Mouse (Mus musculus): Measurements from ENCODE around the gene Abca7. TPM values are rescaled to one million over a fixed set of nuclear protein-coding genes. Genes with fewer than 3 reads are reported as not detected.
A peak's percentile ranks its signal among the peaks of the same experiment; 100 is the strongest.

The Abca7 gene
- polyA plus RNA-seq, 2 experiments: 2.4 to 6.2 TPM

DNA sequence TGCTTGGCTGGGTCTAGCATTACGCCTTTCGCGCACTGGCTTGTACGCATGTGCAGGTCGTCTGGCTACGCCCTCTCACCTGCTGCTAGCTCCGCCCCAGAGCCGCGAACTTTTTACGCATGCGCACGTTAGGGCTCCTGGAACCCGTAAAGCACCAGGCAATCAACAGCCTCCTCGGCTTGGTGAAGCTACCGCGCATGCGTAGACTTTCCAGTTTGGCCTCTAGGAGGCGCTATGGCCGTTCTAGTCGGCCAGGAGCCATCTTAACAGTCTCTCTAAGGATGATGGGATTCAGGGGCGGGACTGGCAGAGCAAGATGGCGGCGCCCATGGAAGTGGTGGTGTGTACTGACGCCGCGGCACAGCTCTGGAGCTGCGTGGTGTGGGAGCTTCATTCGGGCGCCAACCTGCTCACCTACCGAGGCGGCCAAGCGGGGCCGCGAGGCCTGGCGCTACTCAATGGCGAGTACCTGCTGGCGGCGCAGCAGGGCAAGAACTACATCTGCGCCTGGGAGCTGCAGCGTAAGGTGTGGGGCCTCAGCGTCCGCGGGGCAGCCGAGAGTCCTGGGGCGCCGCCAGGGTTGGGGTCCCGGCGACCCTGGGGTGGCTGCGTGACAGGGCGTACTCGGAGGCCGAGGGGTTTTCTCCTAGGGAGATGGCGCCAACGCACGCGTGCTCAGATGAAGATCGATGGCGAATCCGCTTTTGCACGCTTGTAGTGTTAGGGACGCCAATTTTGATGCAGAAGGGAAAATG is 36.3 kb upstream of the Abca7 start, which contains the start of gene Wdr18:
TSS of gene Wdr18 (plus strand) at position 306 of the 755 bp plus-strand sequence.
- DNase-seq (ENCODE audit: low spot score) (peak; percentile 100), ATAC-seq (ENCODE audit: low FRiP score, low read depth) (peak; percentile 94)
- peak within 1 kb of the TSS; percentile 86 for H3K4me2 ChIP-seq (replicated peaks; ENCODE audit: low read depth, low read length, severe bottlenecking)
- peak within 1 kb of the TSS; percentile 55; the same call in 1 of the 2 replicates for H3K27ac ChIP-seq (replicated peaks; ENCODE audit: low read depth, low read length)
- TF ChIP-seq POLR2A (IDR thresholded peaks at IDR 0.05; ENCODE audit: borderline replicate concordance, extremely low read depth, insufficient read depth, insufficient read length): peak; percentile 46; the same call in 1 of the 2 replicates
- H3K4me1 ChIP-seq (ENCODE audit: control insufficient read depth, insufficient read depth, low read length): peaks cover 6% of the 10 kb centered on the region
- under 1% methylated on average over 58 of the region's 61 CpGs for WGBS
- H3K4me3 ChIP-seq (replicated peaks; ENCODE audit: low read length): peak within 1 kb of the TSS; percentile 98
- no peaks in the 10 kb centered on the region for H3K27me3 ChIP-seq (ENCODE audit: control insufficient read depth, insufficient read depth, low read length)
- peak within 1 kb of the TSS; percentile 71 for H3K9ac ChIP-seq (ENCODE audit: low read depth, low read length, severe bottlenecking)
- H3K9me3 ChIP-seq (ENCODE audit: control insufficient read depth, low read length): no peaks in the 10 kb centered on the region
- H3K36me3 ChIP-seq (ENCODE audit: control insufficient read depth, insufficient read depth, low read length): peaks cover 40% of the 10 kb centered on the region

DNA sequence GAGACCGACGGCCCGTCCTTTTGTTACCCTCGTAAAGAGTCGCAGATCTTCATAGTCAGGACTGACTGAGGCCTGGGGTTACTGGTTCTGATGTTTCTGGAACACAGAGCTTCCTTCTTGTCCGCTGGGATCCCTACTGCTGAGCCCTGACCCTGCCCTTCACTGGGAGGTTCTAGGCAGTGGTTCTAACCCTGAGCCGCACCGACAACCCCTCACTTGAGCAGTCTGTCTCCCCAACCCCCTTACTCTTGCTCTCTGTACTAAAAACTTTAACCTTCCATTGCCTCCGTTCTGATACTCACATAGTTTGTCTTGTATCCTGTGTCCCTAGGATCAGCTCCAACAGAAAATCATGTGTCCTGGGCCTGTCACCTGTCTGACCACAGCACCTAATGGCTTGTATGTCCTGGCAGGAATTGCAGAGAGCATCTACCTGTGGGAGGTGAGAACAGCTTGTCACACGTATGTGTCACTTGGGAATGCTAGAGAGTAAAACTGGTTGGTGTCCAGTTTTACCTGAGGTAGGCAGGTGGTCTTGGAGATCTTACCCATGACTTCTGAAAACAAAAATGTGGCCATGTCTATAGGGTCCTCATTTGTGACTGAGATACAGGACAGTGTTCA is 35.5 kb upstream of the Abca7 start:
- Histone ChIP-seq H3K27ac (replicated peaks; ENCODE audit: low read depth, low read length) (no peak overlapping the region; the same call in 1 of the 2 replicates), H3K27me3 (ENCODE audit: control insufficient read depth, insufficient read depth, low read length) (no peaks in the 10 kb centered on the region), H3K4me2 (replicated peaks; ENCODE audit: low read depth, low read length, severe bottlenecking) (peak overlapping the region; percentile 86), H3K4me1 (ENCODE audit: control insufficient read depth, insufficient read depth, low read length) (peaks cover 6% of the 10 kb centered on the region), H3K36me3 (ENCODE audit: control insufficient read depth, insufficient read depth, low read length) (peaks cover 47% of the 10 kb centered on the region), H3K4me3 (replicated peaks; ENCODE audit: low read length) (peak overlapping the region; percentile 98), H3K9me3 (ENCODE audit: control insufficient read depth, low read length) (no peaks in the 10 kb centered on the region), H3K9ac (ENCODE audit: low read depth, low read length, severe bottlenecking) (peak overlapping the region; percentile 71)
- no peak for DNase-seq (ENCODE audit: low spot score)
- no peak for ATAC-seq (ENCODE audit: low FRiP score, low read depth)
- TF ChIP-seq POLR2A (IDR thresholded peaks at IDR 0.05; ENCODE audit: borderline replicate concordance, extremely low read depth, insufficient read depth, insufficient read length): no peak
- 14% methylated on average over 10 of the region's 10 CpGs for WGBS

DNA sequence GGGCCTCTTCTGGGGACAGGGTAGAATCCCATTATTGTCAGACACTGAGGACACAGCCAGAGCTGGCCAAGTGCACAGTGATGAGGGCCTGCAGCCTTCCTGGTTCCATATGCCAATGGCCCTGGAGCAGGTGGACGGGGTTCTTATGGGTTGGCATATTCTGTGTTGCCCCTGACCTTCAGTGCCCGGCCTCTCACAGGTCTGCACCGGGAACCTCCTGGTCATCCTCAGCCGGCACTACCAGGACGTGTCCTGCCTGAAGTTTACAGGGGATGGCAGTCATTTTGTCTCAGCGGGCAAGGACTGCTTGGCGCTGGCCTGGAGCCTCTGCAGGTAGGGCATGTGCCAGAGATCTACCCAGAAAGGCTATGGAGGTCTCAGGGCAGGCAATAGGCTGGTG is 31.6 kb upstream of the Abca7 start:
- H3K27me3 ChIP-seq (ENCODE audit: control insufficient read depth, insufficient read depth, low read length): no peaks in the 10 kb centered on the region
- peaks cover 6% of the 10 kb centered on the region for H3K4me1 ChIP-seq (ENCODE audit: control insufficient read depth, insufficient read depth, low read length)
- DNase-seq (ENCODE audit: low spot score) (no peak), ATAC-seq (ENCODE audit: low FRiP score, low read depth) (no peak)
- no peak overlapping the region for H3K9ac ChIP-seq (ENCODE audit: low read depth, low read length, severe bottlenecking)
- H3K4me3 ChIP-seq (replicated peaks; ENCODE audit: low read length): no peak overlapping the region
- 97% methylated on average over 7 of the region's 7 CpGs for WGBS
- H3K36me3 ChIP-seq (ENCODE audit: control insufficient read depth, insufficient read depth, low read length): peaks cover 75% of the 10 kb centered on the region
- TF ChIP-seq POLR2A (IDR thresholded peaks at IDR 0.05; ENCODE audit: borderline replicate concordance, extremely low read depth, insufficient read depth, insufficient read length): no peak
- H3K4me2 ChIP-seq (replicated peaks; ENCODE audit: low read depth, low read length, severe bottlenecking): no peak overlapping the region
- H3K27ac ChIP-seq (replicated peaks; ENCODE audit: low read depth, low read length): no peak overlapping the region
- no peaks in the 10 kb centered on the region for H3K9me3 ChIP-seq (ENCODE audit: control insufficient read depth, low read length)

DNA sequence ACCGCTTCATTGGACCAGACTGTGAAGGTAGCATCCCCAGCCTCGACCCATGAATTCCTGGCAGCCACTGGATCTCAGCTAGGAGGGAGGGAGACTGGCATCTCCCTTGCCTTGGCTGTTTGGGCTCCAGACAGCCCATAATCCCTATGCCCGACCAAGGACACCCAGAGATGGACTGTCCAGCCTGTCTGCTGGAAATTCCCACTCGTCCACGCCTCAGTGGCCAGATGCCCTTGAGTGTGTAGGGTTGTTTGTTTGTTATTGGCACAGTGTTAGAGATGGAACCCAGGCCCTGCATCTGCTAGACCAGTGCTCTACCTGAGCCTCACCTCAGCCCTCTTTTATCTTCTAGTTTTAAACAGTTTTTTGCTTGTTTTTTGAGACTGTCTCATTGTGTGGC is 31.0 kb upstream of the Abca7 start:
- Histone ChIP-seq H3K4me2 (replicated peaks; ENCODE audit: low read depth, low read length, severe bottlenecking) (no peak overlapping the region), H3K4me1 (ENCODE audit: control insufficient read depth, insufficient read depth, low read length) (peaks cover 6% of the 10 kb centered on the region), H3K9me3 (ENCODE audit: control insufficient read depth, low read length) (no peaks in the 10 kb centered on the region), H3K4me3 (replicated peaks; ENCODE audit: low read length) (no peak overlapping the region), H3K9ac (ENCODE audit: low read depth, low read length, severe bottlenecking) (no peak overlapping the region), H3K27ac (replicated peaks; ENCODE audit: low read depth, low read length) (no peak overlapping the region), H3K27me3 (ENCODE audit: control insufficient read depth, insufficient read depth, low read length) (no peaks in the 10 kb centered on the region), H3K36me3 (ENCODE audit: control insufficient read depth, insufficient read depth, low read length) (peaks cover 75% of the 10 kb centered on the region)
- WGBS: 84% methylated on average over 5 of the region's 5 CpGs
- ATAC-seq (ENCODE audit: low FRiP score, low read depth): no peak
- TF ChIP-seq POLR2A (IDR thresholded peaks at IDR 0.05; ENCODE audit: borderline replicate concordance, extremely low read depth, insufficient read depth, insufficient read length): no peak
- DNase-seq (ENCODE audit: low spot score): no peak

DNA sequence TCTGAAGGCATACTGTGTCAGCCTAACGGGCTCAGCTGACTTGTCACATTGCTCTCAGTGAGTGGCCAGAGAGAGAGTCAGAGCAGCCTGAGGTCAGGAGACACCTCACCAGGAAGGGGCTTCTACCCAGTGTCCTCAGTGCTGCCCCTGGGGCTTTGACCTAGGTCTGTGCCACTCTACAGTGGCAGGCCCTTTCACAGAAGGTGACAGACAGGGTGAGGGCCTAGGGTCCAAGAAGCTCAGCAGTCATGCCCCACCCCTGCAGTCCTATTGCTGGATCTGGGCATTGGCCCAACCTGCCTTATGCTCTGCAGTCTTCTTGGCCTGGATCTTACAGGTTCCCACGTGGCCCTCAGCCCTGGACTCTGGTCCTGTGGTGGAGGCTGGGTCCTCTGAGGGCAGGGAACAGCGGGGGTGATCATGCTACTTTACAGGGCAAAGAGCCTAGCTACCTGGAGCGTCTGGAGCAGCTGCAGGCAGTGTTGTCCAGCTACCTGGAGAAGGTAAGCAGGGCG is 29.4 kb upstream of the Abca7 start:
- H3K27me3 ChIP-seq (ENCODE audit: control insufficient read depth, insufficient read depth, low read length): no peaks in the 10 kb centered on the region
- DNase-seq (ENCODE audit: low spot score) (no peak), ATAC-seq (ENCODE audit: low FRiP score, low read depth) (no peak)
- H3K9me3 ChIP-seq (ENCODE audit: control insufficient read depth, low read length): no peaks in the 10 kb centered on the region
- no peak overlapping the region for H3K4me2 ChIP-seq (replicated peaks; ENCODE audit: low read depth, low read length, severe bottlenecking)
- no peak overlapping the region for H3K27ac ChIP-seq (replicated peaks; ENCODE audit: low read depth, low read length)
- peaks cover 65% of the 10 kb centered on the region for H3K36me3 ChIP-seq (ENCODE audit: control insufficient read depth, insufficient read depth, low read length)
- TF ChIP-seq POLR2A (IDR thresholded peaks at IDR 0.05; ENCODE audit: borderline replicate concordance, extremely low read depth, insufficient read depth, insufficient read length): no peak
- WGBS: 90% methylated on average over 5 of the region's 5 CpGs
- H3K4me3 ChIP-seq (replicated peaks; ENCODE audit: low read length): no peak overlapping the region
- no peak overlapping the region for H3K9ac ChIP-seq (ENCODE audit: low read depth, low read length, severe bottlenecking)
- H3K4me1 ChIP-seq (ENCODE audit: control insufficient read depth, insufficient read depth, low read length): no peaks in the 10 kb centered on the region
